Mouse (Mus musculus): ENCODE measurements around the gene Tap1. TPM values are rescaled to one million over a fixed set of nuclear protein-coding genes. Genes with fewer than 3 reads are reported as not detected.

The Tap1 gene
- polyA plus RNA-seq, 1 experiment from 2014 or later: 7.0 TPM

DNA sequence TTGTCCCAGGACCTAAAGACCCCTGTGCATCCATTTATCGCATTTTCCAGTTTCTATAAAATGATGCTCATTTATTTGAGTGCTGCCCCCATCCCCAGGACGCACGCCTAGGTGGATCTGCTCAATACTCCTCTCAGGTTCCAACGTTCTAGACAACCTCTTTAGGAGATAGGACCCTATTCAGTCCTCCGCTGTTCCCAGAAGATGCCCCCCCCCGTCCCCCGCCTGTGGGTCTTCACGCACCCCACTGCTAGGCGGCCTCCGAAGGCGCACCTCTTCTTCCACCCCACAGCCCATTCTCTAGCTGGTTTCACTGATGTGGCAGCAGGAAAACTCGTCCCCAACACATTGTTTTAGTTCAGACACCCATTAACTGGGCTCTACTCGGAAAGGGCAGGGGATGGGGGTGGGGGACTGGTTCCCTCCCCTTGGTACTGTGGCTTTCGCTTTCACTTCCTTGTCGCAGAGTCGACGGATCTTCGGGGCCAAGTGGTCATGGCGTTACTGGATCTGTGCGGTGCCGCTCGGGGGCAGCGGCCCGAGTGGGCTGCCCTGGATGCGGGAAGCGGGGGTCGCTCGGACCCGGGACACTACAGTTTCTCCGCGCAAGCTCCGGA is 10.7 kb downstream of the Tap1 start:
- H3K27me3 ChIP-seq (ENCODE audit: control insufficient read depth, insufficient read depth, low read length): no peaks in the 10 kb centered on the region; the same call in 1 of the 2 replicates
- WGBS: 2% methylated on average over 32 of the region's 32 CpGs

DNA sequence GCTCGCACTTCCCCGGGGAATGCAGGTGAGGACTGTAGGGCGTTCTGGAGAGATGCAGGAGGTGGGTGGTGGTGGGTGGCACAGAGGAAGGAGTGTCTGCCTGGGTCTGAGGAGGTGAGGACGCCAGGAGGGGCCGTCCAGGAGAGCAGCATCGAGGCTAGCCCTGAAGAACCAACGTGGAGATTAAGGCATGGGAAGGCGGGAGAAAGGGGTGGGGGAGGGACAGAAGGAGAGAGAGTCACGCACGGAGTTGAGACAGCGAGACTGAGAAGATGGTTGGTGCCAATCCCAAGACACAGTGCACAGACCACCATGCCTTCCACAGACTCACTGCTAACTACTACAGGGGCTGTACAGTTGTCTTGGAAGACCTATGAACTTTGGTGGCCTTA is 11.2 kb downstream of the Tap1 start:
- Histone ChIP-seq H3K27ac (replicated peaks) (no peak overlapping the region), H3K9ac (ENCODE audit: low read length) (peak overlapping the region; percentile 48), H3K4me3 (ENCODE audit: low read depth, low read length) (peak overlapping the region; percentile 50), H3K36me3 (ENCODE audit: control insufficient read depth, insufficient read depth, low read length) (no peaks in the 10 kb centered on the region), H3K27me3 (ENCODE audit: control insufficient read depth, insufficient read depth, low read length) (no peaks in the 10 kb centered on the region; the same call in 1 of the 2 replicates), H3K9me3 (ENCODE audit: control insufficient read depth, low read length) (no peaks in the 10 kb centered on the region), H3K4me1 (replicated peaks; ENCODE audit: control insufficient read depth, insufficient read depth) (no peaks in the 10 kb centered on the region), H3K4me2 (replicated peaks; ENCODE audit: low read depth) (peak overlapping the region; percentile 76)
- WGBS: 12% methylated on average over 11 of the region's 11 CpGs
- no peak for TF ChIP-seq CTCF (IDR thresholded peaks at IDR 0.05; ENCODE audit: low read depth)
- TF ChIP-seq EP300 (optimal IDR thresholded peaks at IDR 0.05): no peak
- no peak for ATAC-seq (ENCODE audit: low FRiP score, low TSS enrichment)
- DNase-seq (ENCODE audit: low spot score): no peak

More for the DNA sequence above, 10.7 kb downstream of the Tap1 start:
- no peaks in the 10 kb centered on the region for H3K4me1 ChIP-seq (replicated peaks; ENCODE audit: control insufficient read depth, insufficient read depth)
- ATAC-seq (ENCODE audit: low FRiP score, low TSS enrichment): peak; percentile 43; the same call in 1 of the 2 replicates
- H3K36me3 ChIP-seq (ENCODE audit: control insufficient read depth, insufficient read depth, low read length): no peaks in the 10 kb centered on the region
- peak overlapping the region; percentile 76 for H3K4me2 ChIP-seq (replicated peaks; ENCODE audit: low read depth)
- no peaks in the 10 kb centered on the region for H3K9me3 ChIP-seq (ENCODE audit: control insufficient read depth, low read length)
- TF ChIP-seq CTCF (IDR thresholded peaks at IDR 0.05; ENCODE audit: low read depth) (no peak), EP300 (optimal IDR thresholded peaks at IDR 0.05) (no peak)
- peak; percentile 48 for DNase-seq (ENCODE audit: low spot score)
- H3K4me3 ChIP-seq (ENCODE audit: low read depth, low read length): peak overlapping the region; percentile 50
- 0 out of 2 replicates have a peak overlapping the region, but pooled peaks have one; percentile 14 for H3K27ac ChIP-seq (replicated peaks)
- peak overlapping the region; percentile 48 for H3K9ac ChIP-seq (ENCODE audit: low read length)

DNA sequence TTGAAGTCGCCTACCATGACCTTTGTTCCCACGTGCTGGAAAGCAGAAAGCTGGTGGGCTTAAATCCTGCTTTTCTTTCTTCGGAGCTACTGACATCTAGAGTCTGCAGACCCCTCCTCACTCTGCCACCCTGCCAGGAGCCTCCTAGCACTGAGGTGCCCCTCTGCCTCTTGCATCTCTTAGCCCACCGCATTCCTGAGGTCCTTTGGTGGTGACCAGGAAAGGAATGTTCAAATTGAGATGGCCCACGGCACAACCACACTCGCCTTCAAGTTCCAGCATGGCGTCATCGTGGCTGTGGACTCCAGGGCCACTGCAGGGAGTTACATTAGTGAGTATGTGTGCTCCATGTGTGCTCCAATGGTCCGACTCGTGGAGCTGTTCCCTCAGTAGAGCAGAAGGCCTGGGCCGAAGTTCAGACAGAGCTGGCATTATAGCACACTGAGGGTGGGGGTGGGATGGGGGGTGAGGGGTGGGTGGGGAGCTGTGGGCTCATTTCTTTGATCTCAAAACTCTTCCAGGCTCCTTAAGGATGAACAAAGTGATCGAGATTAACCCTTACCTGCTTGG is 11.8 kb downstream of the Tap1 start:
- H3K9me3 ChIP-seq (ENCODE audit: control insufficient read depth, low read length): no peaks in the 10 kb centered on the region
- no peak overlapping the region for H3K9ac ChIP-seq (ENCODE audit: low read length)
- H3K27ac ChIP-seq (replicated peaks): no peak overlapping the region
- H3K4me3 ChIP-seq (ENCODE audit: low read depth, low read length): 0 out of 2 replicates have a peak overlapping the region, but pooled peaks have one; percentile 50
- H3K36me3 ChIP-seq (ENCODE audit: control insufficient read depth, insufficient read depth, low read length): no peaks in the 10 kb centered on the region
- TF ChIP-seq CTCF (IDR thresholded peaks at IDR 0.05; ENCODE audit: low read depth): no peak
- TF ChIP-seq EP300 (optimal IDR thresholded peaks at IDR 0.05): no peak
- H3K4me2 ChIP-seq (replicated peaks; ENCODE audit: low read depth): peak overlapping the region; percentile 76; the same call in 1 of the 2 replicates
- 70% methylated on average over 12 of the region's 12 CpGs for WGBS
- ATAC-seq (ENCODE audit: low FRiP score, low TSS enrichment): no peak
- no peaks in the 10 kb centered on the region for H3K4me1 ChIP-seq (replicated peaks; ENCODE audit: control insufficient read depth, insufficient read depth)
- H3K27me3 ChIP-seq (ENCODE audit: control insufficient read depth, insufficient read depth, low read length): no peaks in the 10 kb centered on the region; the same call in 1 of the 2 replicates
- DNase-seq (ENCODE audit: low spot score): no peak

DNA sequence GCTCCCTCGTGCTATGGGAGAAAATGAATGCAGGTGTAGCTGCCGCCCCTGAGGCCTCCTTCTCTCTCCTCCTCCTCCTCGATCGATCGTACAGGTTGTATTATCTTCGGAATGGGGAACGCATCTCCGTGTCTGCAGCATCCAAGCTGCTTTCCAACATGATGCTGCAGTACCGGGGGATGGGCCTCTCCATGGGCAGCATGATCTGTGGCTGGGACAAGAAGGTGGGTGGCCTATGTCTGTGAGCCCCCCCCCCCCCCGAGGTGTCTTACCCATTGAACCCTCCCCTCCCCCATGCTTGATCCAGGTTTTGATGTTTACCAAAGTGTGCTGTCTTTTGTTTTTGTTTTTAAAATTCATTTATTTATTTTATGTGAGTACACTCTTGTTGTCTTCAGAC is 12.7 kb downstream of the Tap1 start:
- H3K27ac ChIP-seq (replicated peaks): no peak overlapping the region
- ATAC-seq (ENCODE audit: low FRiP score, low TSS enrichment) (no peak), DNase-seq (ENCODE audit: low spot score) (no peak)
- no peak overlapping the region for H3K4me3 ChIP-seq (ENCODE audit: low read depth, low read length)
- H3K4me2 ChIP-seq (replicated peaks; ENCODE audit: low read depth): no peak overlapping the region
- no peaks in the 10 kb centered on the region for H3K4me1 ChIP-seq (replicated peaks; ENCODE audit: control insufficient read depth, insufficient read depth)
- TF ChIP-seq EP300 (optimal IDR thresholded peaks at IDR 0.05): no peak
- TF ChIP-seq CTCF (IDR thresholded peaks at IDR 0.05; ENCODE audit: low read depth): no peak
- H3K27me3 ChIP-seq (ENCODE audit: control insufficient read depth, insufficient read depth, low read length): no peaks in the 10 kb centered on the region; the same call in 1 of the 2 replicates
- H3K9me3 ChIP-seq (ENCODE audit: control insufficient read depth, low read length): no peaks in the 10 kb centered on the region
- WGBS: 84% methylated on average over 10 of the region's 10 CpGs
- H3K36me3 ChIP-seq (ENCODE audit: control insufficient read depth, insufficient read depth, low read length): no peaks in the 10 kb centered on the region
- no peak overlapping the region for H3K9ac ChIP-seq (ENCODE audit: low read length)

DNA sequence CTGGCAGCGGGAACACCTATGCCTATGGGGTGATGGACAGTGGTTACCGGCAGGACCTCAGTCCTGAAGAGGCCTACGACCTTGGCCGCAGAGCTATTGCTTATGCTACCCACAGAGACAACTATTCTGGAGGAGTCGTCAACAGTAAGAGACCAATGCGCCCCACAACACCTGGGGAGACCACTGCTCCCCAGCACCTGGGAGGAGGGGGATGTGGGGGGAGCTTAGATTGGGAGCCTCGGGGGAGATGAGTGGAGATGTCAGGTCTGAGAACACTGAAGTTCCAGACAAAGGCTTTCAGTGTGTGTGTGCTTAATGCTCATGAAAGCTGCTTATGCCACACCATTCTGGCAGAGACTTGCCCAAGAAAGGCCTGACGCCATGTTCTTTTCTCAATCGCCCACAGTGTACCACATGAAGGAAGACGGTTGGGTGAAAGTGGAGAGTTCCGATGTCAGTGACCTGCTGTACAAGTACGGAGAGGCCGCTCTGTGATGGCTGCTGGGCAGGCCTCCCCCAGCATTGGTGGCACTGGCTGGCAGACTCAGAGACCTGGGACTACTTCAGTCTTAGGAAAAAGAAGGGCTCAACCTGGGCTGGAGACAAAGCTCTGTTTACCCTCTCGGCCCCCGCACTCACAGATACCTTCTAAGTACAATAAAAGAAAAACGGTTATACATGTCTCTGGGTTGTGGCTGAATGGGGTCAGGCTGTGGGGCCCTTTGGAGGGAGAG is 13.6 kb downstream of the Tap1 start:
- DNase-seq (ENCODE audit: low spot score): no peak
- Histone ChIP-seq H3K9me3 (ENCODE audit: control insufficient read depth, low read length) (no peaks in the 10 kb centered on the region), H3K4me2 (replicated peaks; ENCODE audit: low read depth) (no peak overlapping the region), H3K4me3 (ENCODE audit: low read depth, low read length) (no peak overlapping the region), H3K27ac (replicated peaks) (no peak overlapping the region), H3K36me3 (ENCODE audit: control insufficient read depth, insufficient read depth, low read length) (no peaks in the 10 kb centered on the region), H3K4me1 (replicated peaks; ENCODE audit: control insufficient read depth, insufficient read depth) (no peaks in the 10 kb centered on the region), H3K9ac (ENCODE audit: low read length) (no peak overlapping the region), H3K27me3 (ENCODE audit: control insufficient read depth, insufficient read depth, low read length) (no peaks in the 10 kb centered on the region; the same call in 1 of the 2 replicates)
- WGBS: 85% methylated on average over 16 of the region's 16 CpGs
- no peak for ATAC-seq (ENCODE audit: low FRiP score, low TSS enrichment)
- TF ChIP-seq CTCF (IDR thresholded peaks at IDR 0.05; ENCODE audit: low read depth): no peak
- TF ChIP-seq EP300 (optimal IDR thresholded peaks at IDR 0.05): no peak

Data from stomach, postnatal 0 days (tissue).